Mouse (Mus musculus): ENCODE data around the gene Capn5. TPM values are rescaled to one million over a fixed set of nuclear protein-coding genes. Genes with fewer than 3 reads are reported as not detected.
A peak's percentile ranks its signal among the peaks of the same experiment; 100 is the strongest.

Gene Capn5
- total RNA-seq, 2 experiments from 2014 or later: 2.7 to 3.9 TPM

GRCm38 (mm10) chr7:98152400-98152799, 25.7 kb downstream of the Capn5 start:
- intact Hi-C loops (cut with DNase I): no loop called here
- peak; percentile 21 to 24 for DNase-seq

DNA sequence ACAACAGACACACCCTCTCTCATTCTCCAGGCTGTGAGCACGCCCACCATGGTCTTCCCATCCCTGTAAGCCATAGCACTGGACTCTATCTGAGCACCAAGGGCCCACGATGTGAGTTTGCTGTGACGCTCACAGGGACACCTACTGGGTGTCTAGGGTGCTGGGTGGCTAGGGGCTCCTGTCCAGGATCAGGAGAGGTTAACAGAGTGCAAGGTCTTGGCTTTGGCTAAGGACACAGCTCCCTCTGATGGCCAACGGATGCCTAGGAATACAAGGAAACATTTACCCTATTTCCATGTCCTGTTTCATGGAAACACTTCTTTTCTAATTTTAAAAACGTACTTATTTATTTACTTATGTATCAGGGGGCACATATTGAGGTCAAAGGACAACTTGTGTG, 27.5 kb downstream of the Capn5 start:
- intact Hi-C loops (cut with DNase I): no loop called here
- no peak for DNase-seq

DNA sequence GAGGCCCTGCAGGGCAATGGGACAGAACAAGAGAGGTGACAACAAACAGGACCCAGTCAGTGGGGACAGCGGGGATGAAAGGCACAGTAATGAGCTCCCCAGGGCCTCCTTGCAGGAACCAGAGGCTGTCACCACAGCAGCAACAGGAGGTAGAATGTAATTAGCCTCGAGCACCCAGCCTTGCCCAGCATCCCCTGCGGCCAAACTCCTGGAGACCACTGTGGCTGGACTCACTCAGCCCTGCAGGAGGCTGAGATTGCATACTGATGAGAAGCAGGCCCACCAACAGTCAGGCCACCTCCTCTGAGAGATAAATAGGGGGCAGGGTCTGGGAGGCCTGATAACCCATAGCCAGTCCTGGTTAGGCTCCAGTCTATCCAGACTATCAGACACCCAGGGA, 28.3 kb downstream of the Capn5 start:
- intact Hi-C loops (cut with DNase I): no loop called here
- no peak for DNase-seq

GRCm38 (mm10) chr7:98148721-98149407, 29.2 kb downstream of the Capn5 start:
- intact Hi-C loops (cut with DNase I): no loop called here
- DNase-seq: no peak

GRCm38 (mm10) chr7:98147766-98148165, 30.3 kb downstream of the Capn5 start:
- DNase-seq: no peak
- intact Hi-C loops (cut with DNase I): no loop called here

DNA sequence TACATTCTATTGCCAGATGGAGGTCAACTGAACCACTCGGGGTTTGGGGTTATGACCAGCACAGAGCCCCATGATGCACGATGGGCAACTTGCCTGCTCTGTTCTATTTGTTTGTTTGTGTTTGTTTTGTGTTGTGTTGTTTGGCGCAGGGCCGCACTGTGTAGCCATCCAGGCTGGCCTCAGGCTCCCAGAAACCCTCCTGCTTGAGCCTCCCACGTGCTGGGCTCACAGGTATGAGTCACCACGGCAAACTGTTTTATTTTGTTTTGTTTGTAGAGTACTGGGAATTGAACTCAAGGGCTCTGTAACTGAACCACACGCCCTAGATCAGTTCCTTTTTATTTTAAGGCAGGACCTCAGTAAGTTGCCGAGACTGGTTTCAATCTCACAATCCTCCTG, 31.6 kb downstream of the Capn5 start:
- DNase-seq: no peak
- intact Hi-C loops (cut with DNase I): no loop called here

- intact Hi-C loops (cut with DNase I): no loop called here
- DNase-seq: no peak
Measured at GRCm38 (mm10) chr7:98145842-98146446, 32.1 kb downstream of the Capn5 start.

DNA sequence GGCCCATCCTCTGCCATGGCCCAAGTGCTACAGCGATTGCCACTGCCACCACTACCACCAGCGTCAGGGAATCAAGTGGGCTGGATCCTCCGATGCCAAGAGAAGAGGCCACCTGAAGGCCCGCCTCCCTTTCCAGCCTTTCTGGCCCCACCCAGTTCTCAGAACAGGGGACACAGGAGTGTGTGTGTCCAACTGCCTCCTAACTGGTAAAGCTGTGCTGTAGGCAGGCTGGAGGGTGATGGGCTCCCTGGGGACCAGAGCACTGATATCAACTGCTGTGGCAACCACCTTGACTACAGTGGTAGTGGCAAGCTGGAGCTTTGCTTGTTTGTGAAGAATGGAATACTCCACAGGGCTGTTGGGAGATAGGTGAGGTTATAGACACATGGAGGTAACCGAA, 32.7 kb downstream of the Capn5 start, which contains the start of gene Omp:
Omp (minus strand) TSS at position 101 of the 400 bp plus-strand sequence.
- intact Hi-C loops (cut with DNase I): no loop called here
- DNase-seq: no peak

DNA sequence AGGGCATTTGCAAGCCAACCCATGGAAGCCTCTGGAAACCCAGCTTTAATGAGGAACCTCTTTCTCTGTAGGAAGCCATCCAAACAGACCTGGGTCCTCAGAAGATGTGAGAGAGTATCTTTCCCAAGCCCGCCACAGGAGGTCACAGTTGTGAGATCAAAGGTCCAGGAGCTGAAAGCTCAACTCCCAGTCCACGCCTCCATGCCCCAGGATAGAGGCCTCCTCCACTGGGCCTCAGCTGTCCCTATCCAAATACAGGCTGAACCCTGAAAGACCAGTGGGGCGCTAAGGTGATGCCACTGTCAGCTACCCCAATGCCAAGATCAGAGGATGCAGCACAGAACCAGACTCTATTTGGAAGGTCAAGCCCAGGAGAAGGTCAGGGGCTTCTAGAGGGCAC, 35.4 kb downstream of the Capn5 start:
- intact Hi-C loops (cut with DNase I): no loop called here
- DNase-seq: no peak

- intact Hi-C loops (cut with DNase I): no loop called here
Measured at GRCm38 (mm10) chr7:98142247-98142646, 35.8 kb downstream of the Capn5 start.

GRCm38 (mm10) chr7:98141206-98141605, 36.9 kb downstream of the Capn5 start:
- DNase-seq: peak in 1 of 2 experiments; percentile 51
- intact Hi-C loops (cut with DNase I): no loop called here

More at GRCm38 (mm10) chr7:98142247-98142646, 35.8 kb downstream of the Capn5 start:
- no peak for DNase-seq

DNA sequence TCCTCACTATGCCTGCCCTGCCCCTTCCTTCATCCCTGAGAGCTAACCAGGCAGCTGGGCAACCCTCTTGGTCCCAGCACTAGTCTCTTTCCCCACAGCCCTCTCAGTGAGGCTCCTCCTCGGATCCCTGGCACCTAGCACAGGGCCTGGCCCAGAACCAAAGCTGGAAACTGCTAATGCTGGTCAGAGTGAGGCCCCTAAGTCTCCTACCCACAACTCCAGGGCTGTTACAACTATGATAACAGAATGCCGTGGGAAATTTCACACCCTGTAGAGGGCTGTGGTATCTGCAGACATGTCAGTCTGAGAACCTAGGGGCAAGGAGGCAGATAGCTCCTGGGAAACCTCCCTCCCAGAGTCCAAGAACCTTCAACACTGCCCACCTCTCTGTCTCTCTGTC, 37.5 kb downstream of the Capn5 start:
- DNase-seq: peak in 1 of 2 experiments; percentile 43
- intact Hi-C loops (cut with DNase I): no loop called here

DNA sequence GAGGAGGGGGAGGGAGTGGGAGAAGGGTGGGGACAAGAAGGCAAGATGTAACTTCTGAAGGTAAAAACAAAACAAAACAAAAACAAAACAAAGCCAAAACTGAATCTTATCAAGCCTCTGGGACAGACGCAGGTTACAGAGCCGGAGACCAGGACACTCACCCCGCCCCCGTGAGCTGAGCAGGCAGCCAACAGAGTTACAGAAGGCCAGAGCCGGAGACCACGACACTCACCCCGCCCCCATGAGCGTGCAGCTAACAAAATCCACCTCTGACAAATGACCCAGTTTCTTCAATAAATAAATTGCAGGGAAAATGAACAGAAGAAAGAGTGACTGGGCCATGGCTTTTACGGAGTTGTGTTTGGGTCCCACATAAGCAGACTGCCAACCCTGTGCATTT, 38.9 kb downstream of the Capn5 start:
- intact Hi-C loops (cut with DNase I): no loop called here
- no peak for DNase-seq

GRCm38 (mm10) chr7:98137995-98138394, 40.1 kb downstream of the Capn5 start:
- intact Hi-C loops (cut with DNase I): no loop called here
- no peak for DNase-seq

GRCm38 (mm10) chr7:98137583-98137982, 40.5 kb downstream of the Capn5 start:
- intact Hi-C loops (cut with DNase I): no loop called here
- no peak for DNase-seq

GRCm38 (mm10) chr7:98131751-98132150, 46.3 kb downstream of the Capn5 start:
- intact Hi-C loops (cut with DNase I): no loop called here
- no peak for DNase-seq

GRCm38 (mm10) chr7:98125473-98125872, 52.6 kb downstream of the Capn5 start:
- intact Hi-C loops (cut with DNase I): no loop called here
- DNase-seq: peak in 1 of 2 experiments; percentile 30

GRCm38 (mm10) chr7:98124701-98125100, 53.4 kb downstream of the Capn5 start:
- no peak for DNase-seq
- intact Hi-C loops (cut with DNase I): loop anchor here (5.0 kb wide), 1 partner anchor 142 kb away; no protein-coding TSS in a partner anchor

DNA sequence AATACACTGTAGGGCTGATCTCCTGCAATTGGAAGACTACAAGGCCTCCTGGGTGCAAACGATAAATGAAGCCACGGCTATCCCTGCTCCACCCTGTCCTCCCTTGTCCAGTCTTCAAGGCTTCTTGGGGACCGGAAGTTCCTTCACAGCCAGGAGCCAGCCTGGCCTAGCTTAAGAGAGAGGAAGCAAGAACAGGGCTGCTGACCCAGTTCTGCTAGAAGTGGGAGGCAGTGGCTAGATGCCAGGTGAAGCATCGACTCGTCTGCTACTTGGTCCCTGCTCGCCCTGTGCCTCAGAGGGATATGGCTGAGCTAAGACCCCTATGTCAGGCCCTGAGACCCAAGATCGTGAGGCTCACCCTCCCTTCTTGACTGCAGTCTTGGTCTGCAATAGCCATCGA, 56.4 kb downstream of the Capn5 start:
- intact Hi-C loops (cut with DNase I): loop anchor here (5.0 kb wide), 1 partner anchor 139 kb away; no protein-coding TSS in a partner anchor
- DNase-seq: peak in 1 of 2 experiments; percentile 31

GRCm38 (mm10) chr7:98121241-98121640, 56.8 kb downstream of the Capn5 start:
- intact Hi-C loops (cut with DNase I): loop anchor here (5.0 kb wide), 1 partner anchor 139 kb away; no protein-coding TSS in a partner anchor
- DNase-seq: no peak

DNA sequence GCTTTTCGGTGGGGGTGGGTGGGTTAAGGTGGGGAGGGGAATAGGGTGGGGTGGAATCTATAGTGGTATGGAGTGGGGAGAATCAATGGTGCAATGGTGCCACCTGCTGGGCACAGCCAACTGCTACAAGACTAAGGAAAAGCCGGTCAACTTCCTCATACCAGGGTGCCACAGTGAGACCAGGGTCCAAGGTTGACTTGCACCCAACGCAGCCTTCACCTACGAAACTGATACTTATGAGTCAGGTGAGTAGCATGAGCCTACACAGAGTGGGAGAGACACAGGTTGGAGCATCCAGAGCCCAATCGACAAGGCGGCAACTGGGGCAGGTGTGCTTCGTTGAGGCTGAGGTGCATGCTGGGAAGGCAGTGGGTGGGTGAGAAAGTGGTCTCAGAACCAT, 57.7 kb downstream of the Capn5 start:
- intact Hi-C loops (cut with DNase I): loop anchor here (1.0 to 5.0 kb wide), 2 partner anchors 49 to 138 kb away; no protein-coding TSS in a partner anchor
- peak; percentile 77 to 79 for DNase-seq

DNA sequence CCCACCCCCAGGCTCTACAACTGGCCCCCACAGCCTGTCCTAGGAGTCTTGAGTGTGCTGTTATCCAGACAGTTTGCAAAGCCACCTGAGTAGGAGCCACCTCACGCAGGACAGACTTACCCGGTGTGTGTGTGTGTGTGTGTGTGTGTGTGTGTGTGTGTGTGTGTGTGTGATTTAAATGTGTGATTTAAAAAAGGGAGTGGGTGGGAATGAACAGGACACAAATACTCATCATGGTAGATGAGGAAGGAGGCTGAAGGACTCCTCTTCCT, 58.2 kb downstream of the Capn5 start:
- DNase-seq: no peak
- intact Hi-C loops (cut with DNase I): loop anchor here (1.0 to 5.0 kb wide), 4 partner anchors 16 to 373 kb away; no protein-coding TSS in a partner anchor

Data from heart, postnatal 14 days (tissue).